Mouse (Mus musculus) embryonic fibroblast, embryonic 13.5 days (primary cell): ENCODE measurements at regions not wholly inside any gene's neighbourhood (a gene's known extent, or its start where the extent isn't known, plus 50 kb on each side); places are given as distances from the start of the nearest gene placed in this dataset.

Experiments used
- H3K27ac ChIP-seq: 2 replicates; pipeline ENCODE4 v1.5.1; 2012; ENCODE audit warnings: low read length, control low read depth, inconsistent platforms; ENCODE audit not compliant: insufficient read depth
- H3K4me1 ChIP-seq: 2 replicates; pipeline ENCODE4 v1.6.1; 2011; ENCODE audit warnings: low read length; ENCODE audit not compliant: control insufficient read depth, insufficient read depth
- H3K4me3 ChIP-seq: 2 replicates; pipeline ENCODE4 v1.5.1; 2011; ENCODE audit warnings: mild to moderate bottlenecking, control low read depth, low read length; ENCODE audit not compliant: insufficient read depth
- CTCF ChIP-seq: IDR thresholded peaks from 2 replicates; pipeline ENCODE4 v1.5.1; 2011; ENCODE audit warnings: mild to moderate bottlenecking, control low read depth, low read length, moderate library complexity, borderline replicate concordance; ENCODE audit not compliant: insufficient read depth
- POLR2A ChIP-seq: IDR thresholded peaks from 2 replicates; pipeline ENCODE4 v1.6.1; 2011; ENCODE audit warnings: low read depth, mild to moderate bottlenecking, control low read depth, low read length, moderate library complexity

- Histone ChIP-seq H3K4me1 (no peaks in the 10 kb centered on the region), H3K4me3 (no peak overlapping the region), H3K27ac (no peak overlapping the region)
- no peak for TF ChIP-seq CTCF
- no peak for TF ChIP-seq POLR2A
Observed at GRCm38 (mm10) chr10:38897573-38897972, 67.7 kb upstream of the Lama4 start.

DNA sequence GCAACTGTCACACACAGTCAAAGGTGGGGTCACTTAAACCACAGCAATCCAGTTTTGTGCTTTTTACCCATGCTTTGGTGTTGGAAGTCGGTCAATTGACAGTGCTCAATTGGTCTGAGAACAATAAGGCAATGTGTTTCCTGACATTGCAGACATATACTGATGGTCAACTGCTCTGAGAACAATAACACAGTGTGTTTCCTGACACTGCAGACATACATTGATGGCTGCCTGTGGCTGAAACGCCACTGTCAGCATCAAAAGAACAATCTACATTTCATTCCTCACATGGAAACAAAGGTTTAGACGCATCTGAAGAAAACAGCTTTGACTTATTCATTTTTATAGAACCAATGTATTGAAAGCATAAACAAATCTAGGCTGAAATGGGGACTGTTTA is 59.2 kb upstream of the Lama4 start:
- peaks cover 5% of the 10 kb centered on the region for H3K4me1 ChIP-seq
- TF ChIP-seq POLR2A (no peak), CTCF (no peak)
- H3K27ac ChIP-seq = no peak overlapping the region
- H3K4me3 ChIP-seq = no peak overlapping the region

DNA sequence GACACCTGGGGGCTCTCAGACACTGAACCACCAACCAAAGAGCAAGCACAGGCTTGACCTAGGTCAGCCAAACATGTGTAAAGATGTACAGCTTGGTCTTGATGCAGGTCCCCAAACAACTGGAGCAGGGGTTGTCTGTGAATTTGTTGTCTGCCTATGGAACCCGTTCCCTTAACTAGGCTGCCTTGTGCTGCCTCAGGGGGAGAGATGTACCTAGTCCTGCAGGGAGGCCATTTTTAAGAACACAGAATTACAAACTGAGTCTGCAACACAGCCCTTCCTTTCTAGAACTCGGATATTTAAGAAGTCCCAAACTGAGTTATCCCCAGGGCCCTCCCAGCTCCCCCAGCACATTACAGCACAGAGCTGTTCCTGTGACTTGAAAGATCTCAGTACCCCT is 57.5 kb upstream of the Lama4 start:
- Histone ChIP-seq H3K4me3 (no peak overlapping the region), H3K27ac (peak overlapping the region; percentile 96), H3K4me1 (peaks cover 5% of the 10 kb centered on the region)
- no peak for TF ChIP-seq POLR2A

- Histone ChIP-seq H3K27ac (peak overlapping the region; percentile 96), H3K4me1 (peaks cover 5% of the 10 kb centered on the region), H3K4me3 (no peak overlapping the region)
- TF ChIP-seq POLR2A (no peak), CTCF (no peak)
Observed at GRCm38 (mm10) chr10:38908277-38908676, 57.0 kb upstream of the Lama4 start.

- H3K27ac ChIP-seq = 0 out of 2 replicates have a peak overlapping the region, but pooled peaks have one; percentile 96
Observed at GRCm38 (mm10) chr10:38909152-38909732, 56.1 kb upstream of the Lama4 start.

DNA sequence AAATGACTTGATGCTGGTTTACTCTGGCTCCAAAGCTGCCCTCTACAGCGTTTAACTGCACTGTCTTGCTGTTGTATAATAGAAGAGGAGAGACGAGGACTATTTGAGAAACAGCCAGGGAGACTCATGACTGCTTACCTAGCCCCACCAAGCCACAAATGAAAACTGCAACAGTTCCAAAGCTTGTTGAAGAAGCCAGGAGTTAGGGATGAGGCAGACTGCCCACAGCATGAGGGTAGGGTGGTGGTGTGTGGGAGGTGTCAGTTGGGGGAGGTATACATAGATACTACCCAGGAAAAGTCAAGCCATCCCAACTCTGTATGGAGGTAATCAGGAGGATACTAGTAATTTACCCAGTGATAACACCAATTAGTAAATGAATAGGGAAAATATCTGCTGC is 55.5 kb upstream of the Lama4 start:
- TF ChIP-seq CTCF (no peak), POLR2A (no peak)
- Histone ChIP-seq H3K4me3 (no peak overlapping the region), H3K4me1 (peaks cover 5% of the 10 kb centered on the region), H3K27ac (peak overlapping the region; percentile 27; the same call in 1 of the 2 replicates)

More at GRCm38 (mm10) chr10:38909152-38909732, 56.1 kb upstream of the Lama4 start:
- H3K4me3 ChIP-seq = no peak overlapping the region
- peaks cover 5% of the 10 kb centered on the region for H3K4me1 ChIP-seq
- TF ChIP-seq CTCF (no peak), POLR2A (no peak)

GRCm38 (mm10) chr10:38913013-38913412 is 52.3 kb upstream of the Lama4 start:
- TF ChIP-seq POLR2A (no peak), CTCF (no peak)
- Histone ChIP-seq H3K4me3 (no peak overlapping the region), H3K27ac (0 out of 2 replicates have a peak overlapping the region, but pooled peaks have one; percentile 26), H3K4me1 (peaks cover 3% of the 10 kb centered on the region)
